27 mouse cellular contexts compared by ENCODE assay signal in the genomic region with DNA sequence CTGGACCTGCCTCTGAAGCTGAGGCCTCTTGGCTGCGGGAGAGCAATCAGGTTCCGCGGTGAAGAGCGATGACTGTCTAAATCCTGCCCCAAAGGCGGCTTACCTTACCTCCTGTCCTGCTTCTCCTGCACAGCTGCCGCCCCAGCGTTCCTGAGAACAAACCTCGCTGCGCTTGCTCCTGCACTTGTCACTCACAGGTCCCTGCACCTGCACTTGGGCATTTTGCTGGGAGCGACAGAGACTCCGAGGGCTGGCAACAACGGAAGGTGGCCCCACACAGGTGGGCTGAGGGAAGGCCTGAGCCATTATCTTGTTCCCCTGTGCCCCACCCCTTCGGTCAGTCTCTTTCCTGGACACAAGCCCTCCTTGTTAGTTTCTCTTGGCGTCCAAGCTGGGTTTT. TPM values are rescaled to one million over a fixed set of nuclear protein-coding genes. Genes with fewer than 3 reads are reported as not detected.
DNase-seq lines count a peak whose midpoint lies in the region; ATAC-seq and TF ChIP-seq lines count a peak whose summit lies in the region.
"Had no signal": no experiment of that assay in that cellular context is flagged by ENCODE, and none has a peak within 500 bp of the region (broad histone marks: within the 10 kb centered on the region; RNA-seq: fewer than 3 reads in every experiment).

No protein-coding gene starts in this region.

- no peak overlapping the region for H3K4me3 ChIP-seq in liver, embryonic 12.5 days
- no peak overlapping the region for H3K4me3 ChIP-seq in liver, postnatal 0 days (ENCODE audit: low read depth, low read length)
- H3K4me3 ChIP-seq in ES-Bruce4 (ENCODE audit: low read depth, low read length) (peak overlapping the region; percentile 0; the same call in 1 of the 2 replicates), ES-E14 (ENCODE audit: insufficient read depth in 1 of 2, low read depth in 1 of 2, low read length in 2 of 2, poor library complexity in 1 of 2, severe bottlenecking in 1 of 2) (peak overlapping the region; percentile 6 to 35; a peak in 3 of 4 replicates)
- peak overlapping the region; percentile 0; the same call in 1 of the 2 replicates for H3K4me3 ChIP-seq in intestine, postnatal 0 days (ENCODE audit: low read depth, low read length)
- H3K4me3 ChIP-seq in forebrain, embryonic 13.5 days, result no peak overlapping the region
- H3K4me3 ChIP-seq: embryonic facial prominence, embryonic 12.5 days; forebrain, embryonic 15.5 days; heart, adult 2 months; hindbrain, embryonic 15.5 days; layer of hippocampus, adult 2 months; midbrain, embryonic 12.5 days; neural tube, embryonic 12.5 days had no signal

- H3K36me3 ChIP-seq in liver, embryonic 12.5 days, result no peaks in the 10 kb centered on the region
- no peaks in the 10 kb centered on the region for H3K36me3 ChIP-seq in liver, postnatal 0 days (replicated peaks; ENCODE audit: insufficient read depth, low read length)
- H3K36me3 ChIP-seq in ES-Bruce4 (ENCODE audit: control insufficient read depth, insufficient read depth, low read length, poor library complexity, severe bottlenecking) (no peaks in the 10 kb centered on the region), ES-E14 (ENCODE audit: control insufficient read depth, insufficient read depth, low read length, poor library complexity, severe bottlenecking) (no peaks in the 10 kb centered on the region)
- no peaks in the 10 kb centered on the region for H3K36me3 ChIP-seq in intestine, postnatal 0 days (ENCODE audit: control insufficient read depth, insufficient read depth)
- H3K36me3 ChIP-seq in forebrain, embryonic 13.5 days (ENCODE audit: poor library complexity, severe bottlenecking), result no peaks in the 10 kb centered on the region
- H3K36me3 ChIP-seq: embryonic facial prominence, embryonic 12.5 days; forebrain, embryonic 15.5 days; hindbrain, embryonic 15.5 days; midbrain, embryonic 12.5 days; neural tube, embryonic 12.5 days had no signal

- DNase-seq in liver, postnatal 0 days, result no peak
- no peak for DNase-seq in ES-E14 (ENCODE audit: low read depth, low spot score)
- no peak for DNase-seq in frontal cortex, adult 2 months (ENCODE audit: extremely low spot score in 1 of 2, low spot score in 1 of 2)
- DNase-seq: cerebellum, adult 18-20 months; gastrocnemius, postnatal 25 days; heart, adult 2 months; kidney, adult 18-20 months; kidney, postnatal 14 days; left cerebral cortex, postnatal 4 days; right cerebral cortex, postnatal 4 days; thymus, adult 18-20 months had no signal

- TF ChIP-seq CTCF in liver, postnatal 0 days (IDR thresholded peaks at IDR 0.05; ENCODE audit: low read depth), result no peak
- TF ChIP-seq CTCF in ES-Bruce4 (IDR thresholded peaks at IDR 0.05; ENCODE audit: low read depth, low read length), result no peak
- no peak for TF ChIP-seq CTCF in intestine, postnatal 0 days (IDR thresholded peaks at IDR 0.05; ENCODE audit: low read depth)

- no peaks in the 10 kb centered on the region for H3K27me3 ChIP-seq in liver, embryonic 12.5 days (replicated peaks)
- no peaks in the 10 kb centered on the region for H3K27me3 ChIP-seq in liver, postnatal 0 days (ENCODE audit: insufficient read depth, low read length)
- no peaks in the 10 kb centered on the region for H3K27me3 ChIP-seq in ES-Bruce4 (ENCODE audit: control insufficient read depth, insufficient read depth, low read length, poor library complexity, severe bottlenecking)
- no peaks in the 10 kb centered on the region for H3K27me3 ChIP-seq in intestine, postnatal 0 days (replicated peaks; ENCODE audit: control insufficient read depth, insufficient read depth, low read length)
- H3K27me3 ChIP-seq in forebrain, embryonic 13.5 days, result no peaks in the 10 kb centered on the region
- H3K27me3 ChIP-seq: embryonic facial prominence, embryonic 12.5 days; forebrain, embryonic 15.5 days; hindbrain, embryonic 15.5 days; midbrain, embryonic 12.5 days; neural tube, embryonic 12.5 days had no signal

- H3K4me1 ChIP-seq in liver, embryonic 12.5 days, result peaks cover 41% of the 10 kb centered on the region
- peaks cover 4% of the 10 kb centered on the region; the same call in 1 of the 2 replicates for H3K4me1 ChIP-seq in liver, postnatal 0 days (ENCODE audit: insufficient read depth)
- H3K4me1 ChIP-seq in ES-Bruce4 (ENCODE audit: control insufficient read depth, insufficient read depth, low read length) (no peaks in the 10 kb centered on the region), ES-E14 (ENCODE audit: control insufficient read depth in 2 of 2, insufficient read depth in 2 of 2, low read length in 2 of 2, poor library complexity in 1 of 2) (peaks cover 5 to 9% of the 10 kb centered on the region in 2 experiments; a peak in 2 of 4 replicates)
- H3K4me1 ChIP-seq in intestine, postnatal 0 days (replicated peaks; ENCODE audit: control insufficient read depth, insufficient read depth, low read length), result 0 out of 2 replicates have a peak, but pooled peaks cover 3% of the 10 kb centered on the region
- H3K4me1 ChIP-seq in forebrain, embryonic 13.5 days, result no peaks in the 10 kb centered on the region
- H3K4me1 ChIP-seq: embryonic facial prominence, embryonic 12.5 days; forebrain, embryonic 15.5 days; hindbrain, embryonic 15.5 days; midbrain, embryonic 12.5 days; neural tube, embryonic 12.5 days had no signal

- peak overlapping the region; percentile 27 for H3K4me2 ChIP-seq in liver, embryonic 12.5 days
- H3K4me2 ChIP-seq in liver, postnatal 0 days (ENCODE audit: low read depth, low read length), result no peak overlapping the region
- H3K4me2 ChIP-seq in intestine, postnatal 0 days (replicated peaks; ENCODE audit: low read depth), result peak overlapping the region; percentile 52
- H3K4me2 ChIP-seq in forebrain, embryonic 13.5 days, result no peak overlapping the region
- H3K4me2 ChIP-seq: embryonic facial prominence, embryonic 12.5 days; forebrain, embryonic 15.5 days; hindbrain, embryonic 15.5 days; midbrain, embryonic 12.5 days; neural tube, embryonic 12.5 days had no signal

- 0 out of 2 replicates have a peak overlapping the region, but pooled peaks have one; percentile 12 for H3K9ac ChIP-seq in liver, embryonic 12.5 days
- no peak overlapping the region for H3K9ac ChIP-seq in liver, postnatal 0 days (replicated peaks)
- H3K9ac ChIP-seq in ES-Bruce4 (ENCODE audit: low read depth, poor library complexity, severe bottlenecking) (no peak overlapping the region), ES-E14 (ENCODE audit: insufficient read depth, low read depth, low read length, poor library complexity, severe bottlenecking) (peak overlapping the region; percentile 26; the same call in 1 of the 2 replicates)
- H3K9ac ChIP-seq in intestine, postnatal 0 days (ENCODE audit: low read depth, low read length), result 0 out of 2 replicates have a peak overlapping the region, but pooled peaks have one; percentile 12
- no peak overlapping the region for H3K9ac ChIP-seq in forebrain, embryonic 13.5 days
- H3K9ac ChIP-seq: embryonic facial prominence, embryonic 12.5 days; forebrain, embryonic 15.5 days; hindbrain, embryonic 15.5 days; midbrain, embryonic 12.5 days; neural tube, embryonic 12.5 days had no signal

- H3K9me3 ChIP-seq in liver, embryonic 12.5 days (replicated peaks), result no peaks in the 10 kb centered on the region
- H3K9me3 ChIP-seq in liver, postnatal 0 days (ENCODE audit: low read length), result no peaks in the 10 kb centered on the region
- H3K9me3 ChIP-seq in ES-Bruce4 (replicated peaks; ENCODE audit: control insufficient read depth, insufficient read depth, low read length, poor library complexity, severe bottlenecking) (no peaks in the 10 kb centered on the region), ES-E14 (ENCODE audit: control insufficient read depth, insufficient read depth, low read depth, low read length) (no peaks in the 10 kb centered on the region)
- H3K9me3 ChIP-seq in intestine, postnatal 0 days (ENCODE audit: control insufficient read depth), result no peaks in the 10 kb centered on the region
- H3K9me3 ChIP-seq in forebrain, embryonic 13.5 days (replicated peaks), result no peaks in the 10 kb centered on the region
- H3K9me3 ChIP-seq: embryonic facial prominence, embryonic 12.5 days; forebrain, embryonic 15.5 days; hindbrain, embryonic 15.5 days; midbrain, embryonic 12.5 days; neural tube, embryonic 12.5 days had no signal

- no peak for TF ChIP-seq EP300 in liver, postnatal 0 days (IDR thresholded peaks at IDR 0.05; ENCODE audit: low read depth)
- peak; percentile 71; the same call in 1 of the 2 replicates for TF ChIP-seq EP300 in ES-Bruce4 (IDR thresholded peaks at IDR 0.05; ENCODE audit: insufficient read depth, low read depth, low read length)

- in situ Hi-C loops in ES-E14 (cut with MboI; ENCODE audit: low sequenced_read_pairs in 2 of 2, unreplicated experiment in 2 of 2), result no loop called here

- TF ChIP-seq POLR2A in ES-Bruce4 (IDR thresholded peaks at IDR 0.05; ENCODE audit: insufficient read depth, low read length), result no peak

- ATAC-seq in liver, embryonic 12.5 days, result no peak
- ATAC-seq in liver, postnatal 0 days, result no peak
- ATAC-seq in intestine, postnatal 0 days, result no peak
- ATAC-seq in forebrain, embryonic 13.5 days, result no peak
- ATAC-seq: forebrain, embryonic 15.5 days had no signal

- WGBS in liver, embryonic 12.5 days (ENCODE audit: insufficient replicate concordance), result 35% methylated on average over 14 of the region's 14 CpGs
- WGBS in liver, postnatal 0 days (ENCODE audit: insufficient replicate concordance), result 43% methylated on average over 14 of the region's 14 CpGs
- 12% methylated on average over 14 of the region's 14 CpGs for WGBS in intestine, postnatal 0 days
- 21% methylated on average over 14 of the region's 14 CpGs for WGBS in forebrain, embryonic 13.5 days

- 0 out of 2 replicates have a peak overlapping the region, but pooled peaks have one; percentile 0 for H3K27ac ChIP-seq in liver, embryonic 12.5 days
- no peak overlapping the region for H3K27ac ChIP-seq in liver, postnatal 0 days (ENCODE audit: low read depth)
- H3K27ac ChIP-seq in ES-Bruce4 (ENCODE audit: insufficient read depth, low read length), result peak overlapping the region; percentile 2; the same call in 1 of the 2 replicates
- H3K27ac ChIP-seq in ES-E14 (ENCODE audit: insufficient read depth, low read depth, low read length, poor library complexity, severe bottlenecking), result no peak overlapping the region
- peak overlapping the region; percentile 50; the same call in 1 of the 2 replicates for H3K27ac ChIP-seq in intestine, postnatal 0 days (ENCODE audit: low read depth, low read length)
- no peak overlapping the region for H3K27ac ChIP-seq in forebrain, embryonic 13.5 days
- H3K27ac ChIP-seq: embryonic facial prominence, embryonic 12.5 days; forebrain, embryonic 15.5 days; heart, adult 2 months; hindbrain, embryonic 15.5 days; layer of hippocampus, adult 2 months; midbrain, embryonic 12.5 days; neural tube, embryonic 12.5 days had no signal

RNA-seq across cellular contexts. Expression of a gene that starts 6.2 kb away (rescaled TPM):
- 0.07 and 0.10 TPM in 2 replicates for polyA plus RNA-seq in liver, embryonic 12.5 days (2016; fragmentation: Nextera tagmentation; extraction: Ambion mirVana)
- polyA plus RNA-seq in liver, postnatal 0 days (2015; fragmentation: Nextera tagmentation; extraction: Ambion mirVana), result 0.02 and 0.07 TPM in 2 replicates
- not detected in 2 replicates for polyA plus RNA-seq in ES-Bruce4 (2011; ENCODE audit: insufficient read depth, insufficient read length, low read depth, missing spikeins)
- total RNA-seq in ES-E14 (2012; rRNA removed), result 0.09 TPM in 1 of 2 replicates, not detected in the other
- polyA plus RNA-seq in intestine, postnatal 0 days (2015; fragmentation: Nextera tagmentation; extraction: Ambion mirVana), result 0.04 and 0.13 TPM in 2 replicates
- 0.02 TPM in 1 of 2 replicates, not detected in the other for polyA plus RNA-seq in frontal cortex, adult 2 months (2012; rRNA removed)
- 0.08 TPM in 1 of 2 replicates, not detected in the other for polyA plus RNA-seq in forebrain, embryonic 13.5 days (2015; fragmentation: Nextera tagmentation; extraction: Ambion mirVana)
- total RNA-seq: adrenal gland, adult 18-20 months; gastrocnemius, postnatal 25 days; layer of hippocampus, adult 2 months; left cerebral cortex, adult 18-20 months; left cerebral cortex, postnatal 4 days had no signal
- polyA plus RNA-seq: forebrain, embryonic 15.5 days; hindbrain, embryonic 15.5 days had no signal

RNA-seq across cellular contexts. Expression of a gene that starts 10.4 kb away (rescaled TPM):
- polyA plus RNA-seq in liver, embryonic 12.5 days (2016; fragmentation: Nextera tagmentation; extraction: Ambion mirVana), result 40.4 and 42.0 TPM in 2 replicates
- 32.8 and 33.8 TPM in 2 replicates for polyA plus RNA-seq in liver, postnatal 0 days (2015; fragmentation: Nextera tagmentation; extraction: Ambion mirVana)
- polyA plus RNA-seq in ES-Bruce4 (2011; ENCODE audit: insufficient read depth, insufficient read length, low read depth, missing spikeins), result 59.3 and 71.7 TPM in 2 replicates
- total RNA-seq in ES-E14 (2012; rRNA removed), result 24.9 and 40.1 TPM in 2 replicates
- polyA plus RNA-seq in intestine, postnatal 0 days (2015; fragmentation: Nextera tagmentation; extraction: Ambion mirVana), result 63.6 and 67.6 TPM in 2 replicates
- polyA plus RNA-seq in frontal cortex, adult 2 months (2012; rRNA removed), result 99.0 and 114 TPM in 2 replicates
- 67.7 and 70.8 TPM in 2 replicates for polyA plus RNA-seq in forebrain, embryonic 13.5 days (2015; fragmentation: Nextera tagmentation; extraction: Ambion mirVana)

RNA-seq across cellular contexts. Expression of a gene that starts 19.3 kb away (rescaled TPM):
- 938 and 976 TPM in 2 replicates for polyA plus RNA-seq in liver, embryonic 12.5 days (2016; fragmentation: Nextera tagmentation; extraction: Ambion mirVana)
- 531 and 540 TPM in 2 replicates for polyA plus RNA-seq in liver, postnatal 0 days (2015; fragmentation: Nextera tagmentation; extraction: Ambion mirVana)
- polyA plus RNA-seq in ES-Bruce4 (2011; ENCODE audit: insufficient read depth, insufficient read length, low read depth, missing spikeins), result 4,511 and 5,371 TPM in 2 replicates
- total RNA-seq in ES-E14 (2012; rRNA removed), result 2,753 and 2,889 TPM in 2 replicates
- polyA plus RNA-seq in intestine, postnatal 0 days (2015; fragmentation: Nextera tagmentation; extraction: Ambion mirVana), result 623 and 626 TPM in 2 replicates
- 1,561 and 1,707 TPM in 2 replicates for polyA plus RNA-seq in frontal cortex, adult 2 months (2012; rRNA removed)
- polyA plus RNA-seq in forebrain, embryonic 13.5 days (2015; fragmentation: Nextera tagmentation; extraction: Ambion mirVana), result 787 and 887 TPM in 2 replicates

RNA-seq across cellular contexts. Expression of a gene that starts 44.8 kb away (rescaled TPM):
- not detected in 2 replicates for polyA plus RNA-seq in liver, embryonic 12.5 days (2016; fragmentation: Nextera tagmentation; extraction: Ambion mirVana)
- not detected in 2 replicates for polyA plus RNA-seq in liver, postnatal 0 days (2015; fragmentation: Nextera tagmentation; extraction: Ambion mirVana)
- not detected in 2 replicates for polyA plus RNA-seq in ES-Bruce4 (2011; ENCODE audit: insufficient read depth, insufficient read length, low read depth, missing spikeins)
- not detected in 2 replicates for total RNA-seq in ES-E14 (2012; rRNA removed)
- not detected in 2 replicates for polyA plus RNA-seq in intestine, postnatal 0 days (2015; fragmentation: Nextera tagmentation; extraction: Ambion mirVana)
- 0.48 and 0.82 TPM in 2 replicates for polyA plus RNA-seq in frontal cortex, adult 2 months (2012; rRNA removed)
- polyA plus RNA-seq in forebrain, embryonic 13.5 days (2015; fragmentation: Nextera tagmentation; extraction: Ambion mirVana), result 0.23 TPM in 1 of 2 replicates, not detected in the other
- total RNA-seq: gastrocnemius, postnatal 25 days; heart, adult 2 months; heart, postnatal 25 days; layer of hippocampus, adult 2 months; left cerebral cortex, adult 18-20 months; liver, adult 2 months; MEL had no signal
- polyA plus RNA-seq: embryonic facial prominence, embryonic 12.5 days; liver, adult 2 months; lung, embryonic 16.5 days; neural tube, embryonic 12.5 days had no signal

Comparison
In these comparisons a context has a peak if more than half of its experiments do, and no peak if none do; other contexts are left out.
1. H3K27ac ChIP-seq: peak in liver, embryonic 12.5 days (single experiment), ES-Bruce4 (single experiment) and intestine, postnatal 0 days (single experiment); none in liver, postnatal 0 days (single experiment), ES-E14 (single experiment) and forebrain, embryonic 13.5 days (single experiment).
2. H3K4me2 ChIP-seq: peak in liver, embryonic 12.5 days (single experiment) and intestine, postnatal 0 days (single experiment); none in liver, postnatal 0 days (single experiment) and forebrain, embryonic 13.5 days (single experiment).
3. H3K9ac ChIP-seq: peak in liver, embryonic 12.5 days (single experiment), ES-E14 (single experiment) and intestine, postnatal 0 days (single experiment); none in liver, postnatal 0 days (single experiment), ES-Bruce4 (single experiment) and forebrain, embryonic 13.5 days (single experiment).
4. H3K4me3 ChIP-seq: peak in ES-Bruce4 (single experiment), ES-E14 (2 of 2) and intestine, postnatal 0 days (single experiment); none in liver, embryonic 12.5 days (single experiment), liver, postnatal 0 days (single experiment) and forebrain, embryonic 13.5 days (single experiment).